Mouse (Mus musculus) intestine, postnatal 0 days (tissue): ENCODE results near the gene Cryaa. TPM values are rescaled to one million over a fixed set of nuclear protein-coding genes. Genes with fewer than 3 reads are reported as not detected.
A peak's percentile ranks its signal among the peaks of the same experiment; 100 is the strongest.

Experiments used
- ATAC-seq: fragments of 200-750 bp; cut with Nextera tagmentation; 2 replicates; pipeline ENCODE4 v1.8.0; 2017; ENCODE audit warnings: mild to moderate bottlenecking, moderate TSS enrichment, moderate library complexity
- H3K27ac ChIP-seq: fragments of 300-500 bp; sonication (generic); 2 replicates; pipeline ENCODE4 v1.5.1; 2014; ENCODE audit warnings: mild to moderate bottlenecking, low read depth, low read length, moderate library complexity
- H3K27me3 ChIP-seq: fragments of 300-500 bp; sonication (generic); replicated peaks from 2 replicates; pipeline ENCODE4 v1.6.1; 2014; ENCODE audit warnings: low read length, mixed read lengths; ENCODE audit not compliant: control insufficient read depth, insufficient read depth
- H3K36me3 ChIP-seq: fragments of 300-500 bp; sonication (generic); 2 replicates; pipeline ENCODE4 v1.6.1; 2014; ENCODE audit warnings: mild to moderate bottlenecking, moderate library complexity; ENCODE audit not compliant: control insufficient read depth, insufficient read depth
- H3K4me1 ChIP-seq: fragments of 300-500 bp; sonication (generic); replicated peaks from 2 replicates; pipeline ENCODE4 v1.6.1; 2014; ENCODE audit warnings: antibody characterized with exemption, low read length, mixed read lengths; ENCODE audit not compliant: control insufficient read depth, insufficient read depth
- H3K4me2 ChIP-seq: fragments of 300-500 bp; sonication (generic); replicated peaks from 2 replicates; pipeline ENCODE4 v1.6.1; 2014; ENCODE audit warnings: low read depth, mild to moderate bottlenecking, moderate library complexity
- H3K4me3 ChIP-seq: fragments of 300-500 bp; sonication (generic); 2 replicates; pipeline ENCODE4 v1.5.1; 2014; ENCODE audit warnings: low read depth, low read length
- H3K9ac ChIP-seq: fragments of 300-500 bp; sonication (generic); 2 replicates; pipeline ENCODE4 v1.6.1; 2014; ENCODE audit warnings: mild to moderate bottlenecking, low read depth, low read length
- H3K9me3 ChIP-seq: fragments of 300-500 bp; sonication (generic); 2 replicates; pipeline ENCODE4 v1.6.1; 2016; ENCODE audit warnings: mixed run types; ENCODE audit not compliant: control insufficient read depth
- CTCF ChIP-seq: sonication (generic); IDR thresholded peaks from 2 replicates; pipeline ENCODE4 v1.5.1; 2016; ENCODE audit warnings: low read depth, mild to moderate bottlenecking, control low read depth, antibody characterized with exemption, moderate library complexity
- WGBS: fragments of 180-500 bp; shearing (Covaris S2); extraction: QIAGEN DNeasy Blood & Tissue Kit; methylation state at CpG from one replicate; pipeline ENCODE4 v1.1.7; 2014; 5-methylcytosine and 5-hydroxymethylcytosine counted together
- polyA plus RNA-seq: library from polyadenylated mRNA; unstranded; fragments of >200 nt; fragmentation: Nextera tagmentation; extraction: Ambion mirVana; gene quantifications from 2 replicates; pipeline ENCODE4 v1.2.1, GENCODE M21; 2015

The Cryaa gene
- polyA plus RNA-seq, 1 experiment from 2014 or later = 0.09 TPM

GRCm38 (mm10) chr17:31686225-31686564 lies 8.6 kb downstream of the Cryaa start:
- 0 out of 2 replicates have a peak overlapping the region, but pooled peaks have one; percentile 17 for H3K9ac ChIP-seq
- TF ChIP-seq CTCF = no peak
- H3K4me1 ChIP-seq = no peaks in the 10 kb centered on the region
- no peaks in the 10 kb centered on the region for H3K27me3 ChIP-seq
- no peak overlapping the region for H3K4me2 ChIP-seq
- no peaks in the 10 kb centered on the region for H3K9me3 ChIP-seq
- H3K27ac ChIP-seq = 0 out of 2 replicates have a peak overlapping the region, but pooled peaks have one; percentile 57
- WGBS = 37% methylated on average over 3 of the region's 3 CpGs
- H3K36me3 ChIP-seq = no peaks in the 10 kb centered on the region
- no peak for ATAC-seq
- no peak overlapping the region for H3K4me3 ChIP-seq

GRCm38 (mm10) chr17:31688112-31688511 lies 10.5 kb downstream of the Cryaa start:
- ATAC-seq = no peak
- H3K4me2 ChIP-seq = no peak overlapping the region
- no peak overlapping the region for H3K9ac ChIP-seq
- TF ChIP-seq CTCF = no peak
- 61% methylated on average over 9 of the region's 9 CpGs for WGBS
- H3K27ac ChIP-seq = no peak overlapping the region
- H3K36me3 ChIP-seq = no peaks in the 10 kb centered on the region
- no peaks in the 10 kb centered on the region for H3K4me1 ChIP-seq
- H3K9me3 ChIP-seq = no peaks in the 10 kb centered on the region
- H3K4me3 ChIP-seq = no peak overlapping the region
- no peaks in the 10 kb centered on the region for H3K27me3 ChIP-seq

- WGBS = 71% methylated on average over 1 of the region's 1 CpGs
- no peak overlapping the region for H3K27ac ChIP-seq
- no peak overlapping the region for H3K4me3 ChIP-seq
- no peaks in the 10 kb centered on the region for H3K36me3 ChIP-seq
- no peak overlapping the region for H3K9ac ChIP-seq
- no peaks in the 10 kb centered on the region for H3K4me1 ChIP-seq
- no peak overlapping the region for H3K4me2 ChIP-seq
- TF ChIP-seq CTCF = no peak
- H3K9me3 ChIP-seq = no peaks in the 10 kb centered on the region
- no peaks in the 10 kb centered on the region for H3K27me3 ChIP-seq
- ATAC-seq = no peak
These were observed 12.0 kb downstream of the Cryaa start for GRCm38 (mm10) chr17:31689606-31690005.

- H3K4me3 ChIP-seq = no peak overlapping the region
- H3K4me2 ChIP-seq = no peak overlapping the region
- no peak overlapping the region for H3K9ac ChIP-seq
- H3K27ac ChIP-seq = no peak overlapping the region
- H3K9me3 ChIP-seq = no peaks in the 10 kb centered on the region
- WGBS = 41% methylated on average over 5 of the region's 5 CpGs
- peak; percentile 25; the same call in 1 of the 2 replicates for ATAC-seq
- TF ChIP-seq CTCF = no peak
- H3K27me3 ChIP-seq = no peaks in the 10 kb centered on the region
- H3K36me3 ChIP-seq = no peaks in the 10 kb centered on the region
- H3K4me1 ChIP-seq = no peaks in the 10 kb centered on the region
These were observed 15.3 kb downstream of the Cryaa start for GRCm38 (mm10) chr17:31692918-31693317.

- peak; percentile 71 for ATAC-seq
- Histone ChIP-seq H3K9ac (no peak overlapping the region), H3K4me2 (0 out of 2 replicates have a peak overlapping the region, but pooled peaks have one; percentile 25), H3K36me3 (no peaks in the 10 kb centered on the region), H3K27me3 (no peaks in the 10 kb centered on the region), H3K27ac (no peak overlapping the region), H3K9me3 (no peaks in the 10 kb centered on the region), H3K4me1 (no peaks in the 10 kb centered on the region), H3K4me3 (no peak overlapping the region)
- WGBS = 3% methylated on average over 20 of the region's 20 CpGs
- peak; percentile 91 for TF ChIP-seq CTCF
These were observed 15.9 kb downstream of the Cryaa start for GRCm38 (mm10) chr17:31693330-31694022.

GRCm38 (mm10) chr17:31694023-31694376 lies 16.4 kb downstream of the Cryaa start:
- no peaks in the 10 kb centered on the region for H3K9me3 ChIP-seq
- no peak for TF ChIP-seq CTCF
- no peak overlapping the region for H3K4me2 ChIP-seq
- 63% methylated on average over 7 of the region's 7 CpGs for WGBS
- no peaks in the 10 kb centered on the region for H3K27me3 ChIP-seq
- H3K27ac ChIP-seq = no peak overlapping the region
- no peak for ATAC-seq
- no peaks in the 10 kb centered on the region for H3K4me1 ChIP-seq
- H3K4me3 ChIP-seq = no peak overlapping the region
- H3K36me3 ChIP-seq = no peaks in the 10 kb centered on the region
- H3K9ac ChIP-seq = no peak overlapping the region
